Mouse (Mus musculus): Measurements from ENCODE around the gene Wdhd1. TPM values are rescaled to one million over a fixed set of nuclear protein-coding genes. Genes with fewer than 3 reads are reported as not detected.

Wdhd1 gene
- polyA plus RNA-seq, 1 experiment, result 12.4 TPM

GRCm38 (mm10) chr14:47196711-47197110 lies 79.9 kb downstream of the Wdhd1 start:
- Histone ChIP-seq H3K4me3 (ENCODE audit: insufficient read depth, poor library complexity, severe bottlenecking) (no peak overlapping the region), H3K79me2 (ENCODE audit: control insufficient read depth, insufficient read depth) (no peaks in the 10 kb centered on the region), H3K79me3 (ENCODE audit: low read depth) (no peaks in the 10 kb centered on the region), H3ac (ENCODE audit: control insufficient read depth, insufficient read length, low read depth) (no peak overlapping the region), H3K36me3 (ENCODE audit: control insufficient read depth, insufficient read depth) (no peaks in the 10 kb centered on the region), H3K27me3 (ENCODE audit: control insufficient read depth, insufficient read depth, insufficient read length) (no peaks in the 10 kb centered on the region)
- TF ChIP-seq MAX (IDR thresholded peaks at IDR 0.05) (no peak), USF1 (IDR thresholded peaks at IDR 0.05; ENCODE audit: low read depth) (no peak), CTCF (IDR thresholded peaks at IDR 0.05; ENCODE audit: control insufficient read depth, insufficient read depth, insufficient read length) (no peak), FOSL1 (IDR thresholded peaks at IDR 0.05; ENCODE audit: insufficient read depth, low read length, poor library complexity, severe bottlenecking) (no peak), MYOD1 (IDR thresholded peaks at IDR 0.05; ENCODE audit: control insufficient read depth, insufficient read length, low read depth) (no peak), CEBPB (IDR thresholded peaks at IDR 0.05; ENCODE audit: low read depth) (no peak), MYOG (IDR thresholded peaks at IDR 0.05; ENCODE audit: control insufficient read depth, extremely low read depth, insufficient read length) (no peak)

- Histone ChIP-seq H3K36me3 (ENCODE audit: control insufficient read depth, insufficient read depth) (no peaks in the 10 kb centered on the region), H3K79me3 (ENCODE audit: low read depth) (no peaks in the 10 kb centered on the region), H3K27me3 (ENCODE audit: control insufficient read depth, insufficient read depth, insufficient read length) (no peaks in the 10 kb centered on the region), H3K79me2 (ENCODE audit: control insufficient read depth, insufficient read depth) (no peaks in the 10 kb centered on the region), H3ac (ENCODE audit: control insufficient read depth, insufficient read length, low read depth) (no peak overlapping the region), H3K4me3 (ENCODE audit: insufficient read depth, poor library complexity, severe bottlenecking) (no peak overlapping the region)
- TF ChIP-seq USF1 (IDR thresholded peaks at IDR 0.05; ENCODE audit: low read depth) (no peak), MAX (IDR thresholded peaks at IDR 0.05) (no peak), FOSL1 (IDR thresholded peaks at IDR 0.05; ENCODE audit: insufficient read depth, low read length, poor library complexity, severe bottlenecking) (no peak), CEBPB (IDR thresholded peaks at IDR 0.05; ENCODE audit: low read depth) (no peak)
Observed at GRCm38 (mm10) chr14:47194096-47194495, 82.6 kb downstream of the Wdhd1 start.

GRCm38 (mm10) chr14:47193506-47193905 lies 83.2 kb downstream of the Wdhd1 start:
- no peaks in the 10 kb centered on the region for H3K36me3 ChIP-seq (ENCODE audit: control insufficient read depth, insufficient read depth)
- no peaks in the 10 kb centered on the region for H3K79me2 ChIP-seq (ENCODE audit: control insufficient read depth, insufficient read depth)
- TF ChIP-seq USF1 (IDR thresholded peaks at IDR 0.05; ENCODE audit: low read depth), result no peak
- TF ChIP-seq FOSL1 (IDR thresholded peaks at IDR 0.05; ENCODE audit: insufficient read depth, low read length, poor library complexity, severe bottlenecking), result no peak
- no peak for TF ChIP-seq MYOG (IDR thresholded peaks at IDR 0.05; ENCODE audit: control insufficient read depth, extremely low read depth, insufficient read length)
- TF ChIP-seq CEBPB (IDR thresholded peaks at IDR 0.05; ENCODE audit: low read depth), result no peak
- no peak for TF ChIP-seq MYOD1 (IDR thresholded peaks at IDR 0.05; ENCODE audit: control insufficient read depth, insufficient read length, low read depth)
- TF ChIP-seq MAX (IDR thresholded peaks at IDR 0.05), result no peak
- no peak for TF ChIP-seq CTCF (IDR thresholded peaks at IDR 0.05; ENCODE audit: control insufficient read depth, insufficient read depth, insufficient read length)
- H3K4me3 ChIP-seq (ENCODE audit: insufficient read depth, poor library complexity, severe bottlenecking), result no peak overlapping the region
- no peaks in the 10 kb centered on the region for H3K27me3 ChIP-seq (ENCODE audit: control insufficient read depth, insufficient read depth, insufficient read length)
- H3K79me3 ChIP-seq (ENCODE audit: low read depth), result no peaks in the 10 kb centered on the region
- H3ac ChIP-seq (ENCODE audit: control insufficient read depth, insufficient read length, low read depth), result no peak overlapping the region

- H3ac ChIP-seq (ENCODE audit: control insufficient read depth, insufficient read length, low read depth), result no peak overlapping the region
- H3K4me3 ChIP-seq (ENCODE audit: insufficient read depth, poor library complexity, severe bottlenecking), result no peak overlapping the region
- no peaks in the 10 kb centered on the region for H3K79me3 ChIP-seq (ENCODE audit: low read depth)
- TF ChIP-seq MYOG (IDR thresholded peaks at IDR 0.05; ENCODE audit: control insufficient read depth, extremely low read depth, insufficient read length) (no peak), MYOD1 (IDR thresholded peaks at IDR 0.05; ENCODE audit: control insufficient read depth, insufficient read length, low read depth) (no peak), CTCF (IDR thresholded peaks at IDR 0.05; ENCODE audit: control insufficient read depth, insufficient read depth, insufficient read length) (no peak), MAX (IDR thresholded peaks at IDR 0.05) (no peak), CEBPB (IDR thresholded peaks at IDR 0.05; ENCODE audit: low read depth) (no peak), FOSL1 (IDR thresholded peaks at IDR 0.05; ENCODE audit: insufficient read depth, low read length, poor library complexity, severe bottlenecking) (no peak), USF1 (IDR thresholded peaks at IDR 0.05; ENCODE audit: low read depth) (no peak)
- H3K36me3 ChIP-seq (ENCODE audit: control insufficient read depth, insufficient read depth), result no peaks in the 10 kb centered on the region
- no peaks in the 10 kb centered on the region for H3K27me3 ChIP-seq (ENCODE audit: control insufficient read depth, insufficient read depth, insufficient read length)
- no peaks in the 10 kb centered on the region for H3K79me2 ChIP-seq (ENCODE audit: control insufficient read depth, insufficient read depth)
Observed at GRCm38 (mm10) chr14:47191861-47192260, 84.8 kb downstream of the Wdhd1 start.

Other genes starting within 250 kb of the Wdhd1 start
- gene Gch1, start 87.4 kb downstream of the Wdhd1 start, polyA plus RNA-seq (2012; fragmentation: generic; extraction: Trizol), result 9.6 TPM
- 3.0 TPM for gene Socs4, start 74 bp upstream of the Wdhd1 start, polyA plus RNA-seq (2012; fragmentation: generic; extraction: Trizol)
- gene Mapk1ip1l, start 21.4 kb upstream of the Wdhd1 start, polyA plus RNA-seq (2012; fragmentation: generic; extraction: Trizol), result 42.8 TPM
- 1,338 TPM for gene Lgals3, start 90.9 kb upstream of the Wdhd1 start, polyA plus RNA-seq (2012; fragmentation: generic; extraction: Trizol)
- 34.2 TPM for gene Dlgap5, start 141.6 kb upstream of the Wdhd1 start, polyA plus RNA-seq (2012; fragmentation: generic; extraction: Trizol)
- 11.9 TPM for gene Fbxo34, start 173.6 kb upstream of the Wdhd1 start, polyA plus RNA-seq (2012; fragmentation: generic; extraction: Trizol)

Data from C2C12 (cell line).